Mouse (Mus musculus) adipocyte (in vitro differentiated cells): Measurements from ENCODE around the gene Epb41l5.

Experiments used
- DNase-seq: peaks from one replicate; pipeline ENCODE4 v3.0.0-alpha.2; 2016; ENCODE audit warnings: low spot score

Gene Epb41l5

DNA sequence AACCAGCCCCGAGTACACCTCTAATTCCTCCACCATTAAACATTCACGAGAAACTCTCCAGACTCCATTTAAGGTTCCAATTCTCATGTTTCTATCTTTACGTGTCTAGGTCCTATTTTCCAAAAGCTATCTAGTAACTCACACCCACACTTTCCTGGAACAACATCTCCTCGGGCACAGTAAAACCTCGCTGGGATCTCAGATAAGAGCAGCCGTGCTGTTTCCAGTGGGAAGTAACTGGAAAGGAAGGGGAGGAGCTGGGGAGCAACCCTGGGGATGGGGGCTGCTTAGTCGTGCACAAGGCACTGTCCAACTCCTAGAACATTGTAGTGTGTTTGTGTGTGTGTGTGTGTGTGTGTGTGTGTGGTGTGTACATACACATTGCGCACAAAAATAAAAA, 146.9 kb downstream of the Epb41l5 start:
- no peak for DNase-seq

DNA sequence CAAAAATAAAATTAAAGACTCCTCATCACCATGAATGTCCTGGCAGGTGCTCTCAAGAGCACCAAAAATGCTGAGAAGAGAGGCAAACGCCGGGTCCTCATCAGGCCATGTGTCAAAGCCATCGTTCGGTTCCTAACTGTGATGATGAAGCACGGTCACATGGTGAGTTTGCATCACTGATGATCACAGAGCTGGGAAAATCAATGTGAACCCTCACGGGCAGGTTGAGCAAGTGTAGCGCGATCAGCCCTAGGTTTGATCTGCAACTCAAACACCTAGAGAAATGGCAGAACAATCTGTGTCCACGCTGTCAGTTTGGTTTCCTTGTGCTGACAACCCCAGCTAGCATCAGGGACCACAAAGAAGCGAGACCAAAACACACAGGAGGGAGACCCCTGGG, 149.3 kb downstream of the Epb41l5 start:
- DNase-seq = no peak

DNA sequence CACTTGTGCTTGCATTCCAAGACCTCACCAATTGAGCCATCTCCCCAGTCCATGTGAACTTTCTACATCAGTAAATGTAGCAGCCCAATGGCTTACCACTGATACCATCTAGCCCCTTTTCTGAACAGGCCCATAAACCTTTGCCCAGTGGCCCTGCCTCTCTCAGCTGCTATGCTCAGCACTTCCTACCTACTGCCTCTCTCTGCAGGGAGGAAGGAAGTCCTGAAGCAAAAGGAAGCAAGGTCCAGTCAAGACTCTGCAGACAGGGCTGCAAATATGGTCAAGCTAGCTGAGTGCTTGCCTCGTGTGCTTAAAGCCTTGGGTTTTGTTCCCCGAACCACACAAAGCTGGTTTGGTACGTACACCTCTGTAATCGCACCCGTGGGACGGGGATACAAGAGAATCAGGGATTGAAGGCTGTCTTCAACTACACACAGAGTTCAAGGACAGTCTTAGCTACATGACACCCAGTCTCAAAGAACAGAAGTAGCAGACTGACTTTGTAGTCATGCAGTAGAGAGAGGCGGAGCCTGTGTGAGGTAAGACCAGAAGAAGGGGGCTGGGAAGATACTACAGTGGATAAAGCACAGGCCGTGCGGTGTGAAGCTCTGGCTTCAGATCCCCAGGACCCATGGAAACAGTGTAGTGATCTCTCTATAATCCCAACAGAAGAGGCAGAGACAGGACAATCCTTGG, 150.1 kb downstream of the Epb41l5 start:
- no peak for DNase-seq

DNA sequence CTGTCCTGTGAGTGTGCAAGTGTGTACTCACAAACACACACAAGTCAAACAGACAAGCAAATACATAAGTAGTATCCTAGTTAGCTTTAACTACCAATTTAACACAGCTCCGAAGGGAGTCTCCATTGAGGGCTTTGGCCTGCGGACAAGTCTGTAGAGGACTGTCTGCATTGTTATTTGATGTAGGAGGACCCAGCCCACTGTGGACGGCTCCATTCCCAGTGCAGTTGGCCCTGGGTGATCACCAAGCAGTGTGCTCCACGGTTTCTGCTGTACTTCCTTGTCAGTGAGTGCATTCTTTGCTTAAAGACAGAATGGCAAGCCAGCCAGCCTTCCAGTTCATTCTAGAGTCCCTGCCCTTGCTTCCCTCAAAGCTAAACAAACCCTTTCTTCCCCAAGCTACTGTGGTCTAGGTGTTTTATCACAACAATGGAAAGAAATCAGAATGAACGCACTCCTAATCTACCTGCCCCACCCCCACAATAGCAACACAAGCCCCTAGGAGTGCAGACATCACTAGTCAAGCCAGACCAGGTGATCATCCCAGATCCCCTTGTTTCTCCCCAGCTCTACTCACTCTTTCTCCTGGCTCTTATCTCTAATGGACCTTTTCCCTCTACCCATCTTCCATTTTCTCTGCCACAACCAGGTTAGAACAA, 151.3 kb downstream of the Epb41l5 start:
- no peak for DNase-seq

DNA sequence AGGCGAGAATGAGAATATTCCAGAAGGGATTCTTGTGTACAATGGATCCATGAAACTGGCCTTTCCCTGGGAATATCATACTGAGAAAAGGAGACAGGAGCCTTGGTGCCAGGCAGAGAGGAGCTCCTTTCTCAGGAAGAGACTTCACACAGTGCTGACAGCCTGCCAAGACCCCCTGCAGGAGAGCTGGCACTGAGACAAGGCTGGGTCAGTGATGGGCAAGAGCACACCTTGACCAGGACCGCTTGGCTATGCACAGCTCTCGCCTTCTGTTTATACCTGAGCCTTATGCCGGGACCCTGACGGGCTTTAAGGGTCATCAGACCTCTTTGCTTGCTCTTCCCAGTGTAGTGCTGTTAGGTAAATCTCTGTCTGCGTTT, 153.4 kb downstream of the Epb41l5 start:
- no peak for DNase-seq
